Mouse (Mus musculus) cortical plate, adult 2 months (tissue): ENCODE results near the gene Decr2. TPM values are rescaled to one million over a fixed set of nuclear protein-coding genes. Genes with fewer than 3 reads are reported as not detected.

Experiments used
- H3K27ac ChIP-seq: fragments of 200-500 bp; 2 replicates; pipeline ENCODE4 v1.5.1; 2012; ENCODE audit warnings: low read length, control low read depth, inconsistent platforms; ENCODE audit not compliant: insufficient read depth
- H3K4me1 ChIP-seq: fragments of 200-500 bp; 2 replicates; pipeline ENCODE4 v1.6.1; 2011; ENCODE audit warnings: low read length; ENCODE audit not compliant: control insufficient read depth, insufficient read depth
- H3K4me3 ChIP-seq: fragments of 200-500 bp; 2 replicates; pipeline ENCODE4 v1.5.1; 2011; ENCODE audit warnings: mild to moderate bottlenecking, low read length, control low read depth; ENCODE audit not compliant: insufficient read depth
- CTCF ChIP-seq: fragments of 200-500 bp; IDR thresholded peaks from 2 replicates; pipeline ENCODE4 v1.5.1; 2011; ENCODE audit warnings: mild to moderate bottlenecking, control low read depth, low read length; ENCODE audit not compliant: insufficient read depth; ENCODE audit errors: extremely low read depth
- POLR2A ChIP-seq: fragments of 200-500 bp; IDR thresholded peaks from 2 replicates; pipeline ENCODE4 v1.6.1; 2011; ENCODE audit warnings: mild to moderate bottlenecking, low read length, control low read depth; ENCODE audit not compliant: insufficient read depth; ENCODE audit errors: extremely low read depth
- polyA plus RNA-seq: library from polyadenylated mRNA; depleted of rRNA; stranded (reverse); fragments of >200 nt; gene quantifications from 2 replicates; pipeline ENCODE4 v1.2.3, GENCODE M21; 2012

Gene Decr2
- polyA plus RNA-seq, 1 experiment = 43.5 TPM

- Histone ChIP-seq H3K4me1 (no peaks in the 10 kb centered on the region), H3K27ac (no peak overlapping the region), H3K4me3 (no peak overlapping the region)
- TF ChIP-seq CTCF (no peak), POLR2A (no peak)
These were observed 8.3 kb upstream of the Decr2 start for GRCm38 (mm10) chr17:26098461-26098860.

DNA sequence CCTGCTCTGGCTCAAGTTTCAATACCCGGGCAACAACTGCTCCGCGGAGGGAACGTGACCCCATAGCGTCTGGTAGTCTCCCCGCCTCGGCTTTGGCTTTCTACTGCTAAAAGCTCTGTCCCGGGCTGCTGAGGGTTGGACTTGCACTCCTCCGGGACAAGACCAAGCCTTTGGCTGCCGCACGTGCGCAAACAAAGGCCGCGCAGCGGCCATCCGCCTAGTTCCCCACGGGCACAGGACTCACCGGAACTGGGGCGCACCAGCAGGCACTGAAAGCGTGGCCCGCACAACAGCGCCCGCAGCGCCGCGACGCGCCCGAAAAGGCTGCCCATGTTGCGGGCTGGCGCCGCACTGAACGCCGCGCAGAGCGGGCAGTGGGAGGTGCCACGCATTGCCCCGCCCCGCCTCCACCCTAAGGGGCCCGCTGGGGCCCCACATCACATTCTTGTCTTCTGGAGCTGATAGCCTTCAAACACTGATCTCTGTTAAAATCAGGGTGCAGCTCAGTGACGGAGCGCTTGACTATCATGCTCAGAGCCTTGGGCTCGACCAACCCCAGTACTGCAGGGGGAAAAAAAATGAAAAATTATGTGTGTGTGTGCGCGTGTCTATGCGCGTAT lies 5.1 kb upstream of the Decr2 start, which contains the start of gene Nme4:
Gene Nme4, minus strand, starts transcription at position 482 of the 620 bp plus-strand sequence.
- Histone ChIP-seq H3K4me3 (peak within 1 kb of the TSS; percentile 25), H3K4me1 (no peaks in the 10 kb centered on the region), H3K27ac (no peak within 1 kb of the TSS)
- TF ChIP-seq POLR2A (0 out of 2 replicates have a peak, but pooled peaks have one; percentile 27), CTCF (no peak)

DNA sequence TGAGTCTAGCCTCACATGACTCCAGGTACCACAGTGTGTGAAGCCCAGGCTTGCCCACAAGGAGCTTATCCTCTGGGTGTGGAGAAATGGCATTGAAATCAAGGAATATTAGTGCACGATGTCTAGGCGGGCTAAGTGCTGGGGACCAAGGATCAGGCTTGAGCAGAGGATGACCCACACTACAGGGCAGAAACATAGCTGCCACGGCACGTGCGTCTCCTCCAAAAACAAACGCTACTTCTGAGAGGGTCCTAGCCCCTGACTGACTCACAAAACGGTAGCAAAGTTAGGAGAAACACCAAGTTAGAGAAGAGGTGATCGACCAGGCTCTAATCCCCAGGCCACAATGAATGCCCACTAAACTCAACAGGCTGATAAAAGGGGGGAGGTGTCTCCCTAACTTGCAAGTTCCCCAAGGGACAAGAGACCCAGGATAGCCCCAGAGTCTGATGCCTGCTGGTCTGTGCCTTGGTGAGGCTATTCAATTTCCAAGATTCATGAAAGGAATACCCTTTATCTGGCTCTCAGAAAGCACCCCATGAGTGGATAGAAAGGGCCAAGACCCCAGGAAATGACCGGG lies 4.5 kb upstream of the Decr2 start:
- Histone ChIP-seq H3K4me1 (no peaks in the 10 kb centered on the region), H3K27ac (no peak overlapping the region), H3K4me3 (peak overlapping the region; percentile 25; the same call in 1 of the 2 replicates)
- TF ChIP-seq CTCF = no peak
- no peak for TF ChIP-seq POLR2A

GRCm38 (mm10) chr17:26087059-26087564 lies 3.0 kb downstream of the Decr2 start:
- no peak overlapping the region for H3K4me3 ChIP-seq
- no peak for TF ChIP-seq POLR2A
- TF ChIP-seq CTCF = no peak
- H3K4me1 ChIP-seq = no peaks in the 10 kb centered on the region
- no peak overlapping the region for H3K27ac ChIP-seq

GRCm38 (mm10) chr17:26080867-26081266 lies 9.3 kb downstream of the Decr2 start:
- Histone ChIP-seq H3K4me3 (no peak overlapping the region), H3K27ac (no peak overlapping the region), H3K4me1 (peaks cover 5% of the 10 kb centered on the region; the same call in 1 of the 2 replicates)
- no peak for TF ChIP-seq CTCF
- no peak for TF ChIP-seq POLR2A

GRCm38 (mm10) chr17:26078851-26079250 lies 11.3 kb downstream of the Decr2 start:
- no peak for TF ChIP-seq CTCF
- Histone ChIP-seq H3K27ac (no peak overlapping the region), H3K4me1 (peaks cover 7% of the 10 kb centered on the region), H3K4me3 (no peak overlapping the region)

DNA sequence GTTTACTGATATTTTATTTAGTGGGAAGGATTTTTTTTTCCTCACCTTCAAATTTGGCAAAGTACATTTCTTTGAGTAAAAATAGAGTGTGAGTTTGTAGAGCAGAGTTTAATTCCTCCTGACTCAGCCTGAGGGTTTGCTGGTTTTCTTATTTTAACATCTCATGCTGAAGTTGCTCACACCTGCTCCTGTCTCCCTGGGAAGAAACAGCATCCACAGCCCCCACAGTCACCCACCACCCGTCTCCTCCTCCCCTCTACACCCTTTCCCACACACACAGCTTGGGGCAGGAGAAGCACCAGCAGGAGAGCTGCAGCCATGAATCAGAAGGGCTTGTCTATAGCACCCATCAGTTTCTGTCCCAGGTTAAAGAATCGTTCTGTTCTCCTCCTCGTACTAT lies 14.9 kb downstream of the Decr2 start:
- Histone ChIP-seq H3K4me1 (peaks cover 5% of the 10 kb centered on the region), H3K27ac (peak overlapping the region; percentile 67; the same call in 1 of the 2 replicates), H3K4me3 (no peak overlapping the region)
- TF ChIP-seq POLR2A (no peak), CTCF (no peak)

GRCm38 (mm10) chr17:26070136-26070535 lies 20.0 kb downstream of the Decr2 start:
- Histone ChIP-seq H3K4me1 (peaks cover 6% of the 10 kb centered on the region), H3K27ac (no peak overlapping the region), H3K4me3 (peak overlapping the region; percentile 39)
- no peak for TF ChIP-seq CTCF
- TF ChIP-seq POLR2A = no peak

DNA sequence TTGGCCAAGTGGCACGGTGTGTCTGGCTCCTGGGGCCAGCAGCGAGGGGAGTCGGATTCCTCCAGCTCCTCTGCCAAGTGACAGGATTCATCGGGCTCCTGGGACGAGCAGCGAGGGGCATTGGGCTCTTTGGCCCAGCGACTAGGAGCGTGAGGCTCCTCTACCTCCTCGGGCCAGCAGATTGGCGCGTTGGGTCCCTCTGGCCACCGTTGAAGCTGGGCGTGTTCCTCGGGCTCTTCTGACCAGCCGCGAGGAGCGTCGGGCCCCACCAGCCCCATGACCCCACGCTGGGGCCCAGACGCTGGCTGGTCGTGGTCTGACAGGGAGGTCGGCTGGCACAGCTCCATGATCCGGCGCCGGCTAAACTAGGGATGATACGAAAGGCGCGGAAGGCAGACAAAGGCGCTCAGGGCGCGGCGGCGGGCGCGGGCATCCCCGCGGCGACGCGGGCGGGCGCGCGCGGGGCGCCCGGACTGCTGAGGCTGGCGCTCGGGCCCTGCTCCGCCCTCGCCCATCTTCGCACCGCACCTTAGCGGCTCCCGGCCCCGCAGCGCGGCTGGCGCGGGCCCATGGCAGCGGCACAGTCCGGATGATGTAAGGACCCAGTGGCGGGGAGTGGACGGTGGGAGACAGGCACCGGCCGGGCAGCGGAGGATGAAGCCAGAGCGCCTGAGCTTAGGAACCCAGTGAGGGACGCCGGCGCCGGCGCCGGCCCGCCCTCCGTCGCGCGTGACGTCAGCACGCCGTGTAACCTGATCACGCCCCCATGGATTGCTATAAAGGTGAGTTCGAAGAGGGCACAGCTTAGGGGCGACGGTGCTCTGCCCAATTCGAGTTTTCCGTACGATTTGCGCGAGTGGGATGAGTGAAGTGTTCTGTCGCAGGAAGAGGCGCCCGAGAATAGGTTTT lies 21.1 kb downstream of the Decr2 start, which contains the start of gene Rab11fip3:
Gene Rab11fip3, minus strand, starts transcription at position 725 of the 909 bp plus-strand sequence.
- H3K4me3 ChIP-seq = peak within 1 kb of the TSS; percentile 39
- peaks cover 9% of the 10 kb centered on the region for H3K4me1 ChIP-seq
- TF ChIP-seq CTCF = no peak
- TF ChIP-seq POLR2A = peak; percentile 98
- H3K27ac ChIP-seq = peak within 1 kb of the TSS; percentile 66
